Mouse (Mus musculus) liver, embryonic 14.5 days (tissue): Measurements from ENCODE around the gene Ift52. TPM values are rescaled to one million over a fixed set of nuclear protein-coding genes. Genes with fewer than 3 reads are reported as not detected.

ENCODE experiments used
- ATAC-seq: fragments of 200-750 bp; cut with Nextera tagmentation; 2 replicates; pipeline ENCODE4 v1.8.0; 2017; ENCODE audit warnings: moderate number of reproducible peaks, mild to moderate bottlenecking, moderate library complexity; ENCODE audit not compliant: insufficient read depth
- DNase-seq, 3 experiments: peaks; one replicate each; pipeline ENCODE4 v3.0.0-alpha.2; 2012 to 2013; ENCODE audit warnings: low read depth in 3 of 3, low spot score in 3 of 3
- H3K27ac ChIP-seq: fragments of 300-500 bp; sonication (generic); 2 replicates; pipeline ENCODE4 v1.5.1; 2014; ENCODE audit warnings: moderate library complexity, mild to moderate bottlenecking, control low read depth, inconsistent platforms
- H3K27me3 ChIP-seq: fragments of 300-500 bp; sonication (generic); 2 replicates; pipeline ENCODE4 v1.6.1; 2014; ENCODE audit warnings: mild to moderate bottlenecking, low read length, moderate library complexity; ENCODE audit not compliant: control insufficient read depth, insufficient read depth
- H3K36me3 ChIP-seq: fragments of 300-500 bp; sonication (generic); replicated peaks from 2 replicates; pipeline ENCODE4 v1.6.1; 2014; ENCODE audit warnings: low read depth; ENCODE audit not compliant: control insufficient read depth, insufficient read depth
- H3K4me1 ChIP-seq, 2 experiments: fragments of 200-500 bp in 1 of 2; fragments of 300-500 bp in 1 of 2; sonication (generic) in 1 of 2; replicated peaks; 2 replicates each; pipeline ENCODE4 v1.6.1; 2012 to 2014; ENCODE audit warnings: antibody characterized with exemption in 1 of 2, inconsistent platforms in 1 of 2, low read length in 1 of 2; ENCODE audit not compliant: control insufficient read depth in 2 of 2, insufficient read depth in 2 of 2
- H3K4me2 ChIP-seq: fragments of 300-500 bp; sonication (generic); 2 replicates; pipeline ENCODE4 v1.6.1; 2014; ENCODE audit warnings: low read depth, mild to moderate bottlenecking, control low read depth, moderate library complexity
- H3K4me3 ChIP-seq, 2 experiments: fragments of 200-500 bp in 1 of 2; fragments of 300-500 bp in 1 of 2; sonication (generic) in 1 of 2; 2 replicates each; pipeline ENCODE4 v1.5.1; 2012 to 2014; ENCODE audit warnings: low read depth in 2 of 2, low read length in 2 of 2, mild to moderate bottlenecking in 2 of 2, control low read depth in 1 of 2, inconsistent platforms in 1 of 2, moderate library complexity in 1 of 2; ENCODE audit not compliant: insufficient read depth in 1 of 2
- H3K9ac ChIP-seq: fragments of 300-500 bp; sonication (generic); replicated peaks from 2 replicates; pipeline ENCODE4 v1.6.1; 2014; ENCODE audit warnings: mild to moderate bottlenecking, control low read depth, moderate library complexity
- H3K9me3 ChIP-seq: fragments of 300-500 bp; sonication (generic); 2 replicates; pipeline ENCODE4 v1.6.1; 2016; ENCODE audit warnings: low read length, mixed read lengths; ENCODE audit not compliant: control insufficient read depth
- CTCF ChIP-seq: IDR thresholded peaks from 2 replicates; pipeline ENCODE4 v1.5.1; 2016; ENCODE audit warnings: antibody characterized with exemption, low read depth, control low read depth
- EP300 ChIP-seq: IDR thresholded peaks from 2 replicates; pipeline ENCODE4 v1.6.1; 2016; ENCODE audit warnings: antibody characterized with exemption, low read depth
- WGBS: fragments of 180-500 bp; shearing (Covaris S2); extraction: QIAGEN DNeasy Blood & Tissue Kit; methylation state at CpG from one replicate; pipeline ENCODE4 v1.1.7; 2014; ENCODE audit not compliant: insufficient replicate concordance; 5-methylcytosine and 5-hydroxymethylcytosine counted together
- polyA plus RNA-seq, 2 experiments: library from polyadenylated mRNA; depleted of rRNA in 1 of 2; stranded (reverse) in 1 of 2; unstranded in 1 of 2; fragments of >200 nt; fragmentation: Nextera tagmentation in 1 of 2; extraction: Ambion mirVana in 1 of 2; gene quantifications; 2 replicates each; pipeline versions ENCODE4 v1.2.1 to v1.2.3; 2012 to 2014

The Ift52 gene
- polyA plus RNA-seq, 2 experiments, result 10.9 to 15.6 TPM

DNA sequence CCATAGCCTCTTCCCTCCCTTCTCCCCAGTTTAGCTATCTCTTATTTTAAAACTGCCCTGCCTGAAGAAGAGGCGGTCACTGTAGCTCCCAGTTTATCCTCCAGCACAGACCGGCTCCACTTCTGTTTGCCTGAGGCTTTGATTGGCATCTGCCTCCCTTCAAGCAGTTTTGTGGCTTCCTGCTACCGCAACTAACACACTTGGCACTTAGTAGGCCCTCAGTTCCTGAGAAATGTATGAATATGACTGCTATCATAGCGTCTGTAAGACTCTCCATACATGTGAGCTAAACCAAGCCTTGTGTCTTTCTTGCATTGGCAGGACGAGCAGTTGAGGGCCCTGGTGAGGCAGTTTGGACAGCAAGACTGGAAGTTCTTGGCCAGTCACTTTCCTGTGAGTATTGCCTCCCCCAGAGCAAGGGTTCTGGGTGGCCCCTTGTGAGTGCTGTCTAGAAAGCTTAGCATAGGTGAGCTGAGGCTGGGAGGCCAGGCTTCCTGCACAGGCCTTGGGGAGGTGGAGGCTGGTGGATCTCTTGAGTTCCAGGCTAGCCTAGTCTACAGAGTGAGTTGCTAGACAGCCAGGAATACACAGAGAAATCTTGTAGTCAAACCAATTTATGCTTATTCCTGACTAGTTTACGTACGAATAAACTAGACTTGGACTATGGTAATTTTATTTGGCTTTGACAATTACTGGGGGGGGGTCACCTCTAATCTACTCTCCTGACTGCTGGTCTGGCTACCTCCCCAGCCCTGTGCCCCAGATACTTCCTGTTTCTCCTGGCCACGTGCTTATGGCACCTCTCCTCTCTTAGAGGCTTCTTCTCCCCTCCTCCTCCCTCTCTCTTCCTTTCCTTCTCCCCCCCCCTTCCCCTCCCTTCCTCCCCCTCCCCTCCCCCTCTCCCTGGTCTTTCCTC lies 44.3 kb downstream of the Ift52 start:
- no peaks in the 10 kb centered on the region for H3K27me3 ChIP-seq
- 51% methylated on average over 8 of the region's 8 CpGs for WGBS
- H3K27ac ChIP-seq, result no peak overlapping the region
- no peaks in the 10 kb centered on the region for H3K9me3 ChIP-seq
- peaks cover 5 to 20% of the 10 kb centered on the region in 2 experiments; a peak in 3 of 4 replicates for H3K4me1 ChIP-seq
- no peak overlapping the region for H3K4me3 ChIP-seq
- H3K9ac ChIP-seq, result no peak overlapping the region; the same call in 1 of the 2 replicates
- H3K4me2 ChIP-seq, result no peak overlapping the region
- TF ChIP-seq EP300 (no peak), CTCF (no peak)
- DNase-seq (no peak), ATAC-seq (no peak)
- H3K36me3 ChIP-seq, result peaks cover 60% of the 10 kb centered on the region

DNA sequence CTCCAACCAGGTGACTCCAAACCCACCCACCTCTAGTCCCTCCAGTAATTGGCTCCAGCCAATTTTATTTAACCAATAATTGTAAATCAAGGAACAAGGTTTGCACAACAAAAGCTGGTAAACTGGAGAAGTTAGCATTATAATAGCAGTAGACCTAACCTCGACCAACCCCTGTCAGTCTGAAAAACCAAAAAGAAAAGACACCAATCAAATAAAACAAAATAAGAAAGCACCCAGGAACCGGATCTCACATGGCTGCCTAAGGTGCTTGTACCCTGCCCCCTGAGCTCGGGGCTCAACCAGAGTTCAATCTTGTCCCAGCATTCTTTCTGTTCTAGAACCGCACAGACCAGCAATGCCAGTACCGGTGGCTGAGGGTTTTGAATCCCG lies 45.0 kb downstream of the Ift52 start:
- 74% methylated on average over 6 of the region's 6 CpGs for WGBS
- DNase-seq, result no peak
- Histone ChIP-seq H3K4me2 (no peak overlapping the region), H3K9ac (no peak overlapping the region), H3K36me3 (peaks cover 63% of the 10 kb centered on the region), H3K27ac (no peak overlapping the region), H3K4me1 (peaks cover 3 to 14% of the 10 kb centered on the region in 2 experiments; a peak in 2 of 4 replicates), H3K4me3 (no peak overlapping the region), H3K27me3 (no peaks in the 10 kb centered on the region), H3K9me3 (no peaks in the 10 kb centered on the region)
- TF ChIP-seq CTCF (no peak), EP300 (no peak)
- ATAC-seq, result no peak

DNA sequence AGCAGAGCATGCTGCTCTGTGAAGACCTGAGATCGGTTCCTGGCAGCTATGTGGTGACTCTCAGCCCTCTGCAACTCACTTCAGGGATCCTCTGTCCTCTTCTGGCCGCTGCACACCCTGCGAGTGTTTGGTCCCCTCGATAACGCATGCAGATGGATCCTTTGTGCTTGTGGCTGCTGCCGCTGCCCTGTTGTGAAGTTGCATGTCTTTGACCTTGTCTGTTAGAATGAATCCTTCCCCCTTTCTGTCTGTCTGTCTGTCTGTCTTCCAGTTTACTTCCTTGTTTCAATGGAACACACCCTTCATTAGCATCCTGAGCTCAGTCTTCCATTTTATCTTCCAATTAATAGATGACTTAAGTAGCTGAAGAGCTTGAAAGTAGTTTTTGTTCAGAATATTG lies 49.2 kb downstream of the Ift52 start:
- H3K36me3 ChIP-seq, result peaks cover 89% of the 10 kb centered on the region
- ATAC-seq (no peak), DNase-seq (no peak)
- 0 out of 4 replicates have a peak, but pooled peaks cover 0 to under 1% of the 10 kb centered on the region in 2 experiments for H3K4me1 ChIP-seq
- no peaks in the 10 kb centered on the region for H3K27me3 ChIP-seq
- TF ChIP-seq CTCF (no peak), EP300 (no peak)
- H3K4me3 ChIP-seq, result no peak overlapping the region
- 77% methylated on average over 6 of the region's 6 CpGs for WGBS
- no peak overlapping the region for H3K27ac ChIP-seq
- no peaks in the 10 kb centered on the region for H3K9me3 ChIP-seq
- H3K4me2 ChIP-seq, result no peak overlapping the region
- H3K9ac ChIP-seq, result no peak overlapping the region

DNA sequence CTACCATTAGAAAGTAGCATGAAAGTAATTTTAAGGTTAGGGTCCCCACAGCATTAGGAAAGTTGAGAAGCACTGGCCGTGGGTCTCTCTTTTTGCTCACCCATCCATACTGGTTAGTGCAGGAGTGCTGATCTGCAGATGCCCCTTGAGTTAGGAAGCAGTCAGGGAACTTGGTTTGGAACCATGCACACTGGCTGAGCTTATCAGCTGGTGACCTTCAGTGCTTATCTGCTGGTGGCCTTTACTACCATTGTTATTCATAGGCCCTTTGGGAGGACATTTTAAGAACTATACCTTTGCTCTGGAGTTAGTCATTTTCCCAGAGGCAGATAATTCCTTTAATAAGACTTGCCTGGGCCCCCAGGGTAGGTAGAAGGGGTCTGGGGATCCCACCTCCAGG lies 50.1 kb downstream of the Ift52 start:
- TF ChIP-seq CTCF (no peak), EP300 (no peak)
- no peaks in the 10 kb centered on the region; a peak in 1 of 4 replicates for H3K4me1 ChIP-seq
- ATAC-seq (no peak), DNase-seq (no peak)
- no peaks in the 10 kb centered on the region for H3K27me3 ChIP-seq
- peaks cover 91% of the 10 kb centered on the region for H3K36me3 ChIP-seq
- H3K4me2 ChIP-seq, result no peak overlapping the region
- no peak overlapping the region for H3K4me3 ChIP-seq
- WGBS, result 70% methylated on average over 1 of the region's 1 CpGs
- no peaks in the 10 kb centered on the region for H3K9me3 ChIP-seq
- no peak overlapping the region for H3K27ac ChIP-seq
- H3K9ac ChIP-seq, result no peak overlapping the region

DNA sequence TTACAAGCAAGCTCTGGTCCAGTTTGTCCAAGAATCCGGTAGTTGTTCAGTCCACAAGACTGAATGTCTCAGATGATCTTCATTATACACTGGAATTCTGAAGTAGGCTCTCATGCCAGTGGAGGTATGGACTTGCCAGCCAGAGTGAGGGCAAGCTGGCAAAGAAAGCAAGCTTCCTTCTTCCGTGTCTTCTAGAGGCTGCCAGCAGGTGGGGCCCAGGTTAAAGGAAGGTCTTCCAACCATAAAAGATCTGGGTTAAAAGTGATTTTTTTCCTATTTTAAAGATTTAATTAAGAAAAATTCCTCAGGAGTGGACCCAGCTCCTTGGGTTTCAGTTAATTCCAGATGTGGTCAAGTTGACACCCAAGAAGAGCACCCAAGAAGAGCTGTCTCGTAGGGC lies 53.1 kb downstream of the Ift52 start:
- Histone ChIP-seq H3K36me3 (peaks cover 88% of the 10 kb centered on the region), H3K4me3 (no peak overlapping the region), H3K4me2 (no peak overlapping the region), H3K9me3 (no peaks in the 10 kb centered on the region), H3K27me3 (no peaks in the 10 kb centered on the region), H3K27ac (no peak overlapping the region), H3K9ac (no peak overlapping the region), H3K4me1 (no peaks in the 10 kb centered on the region; a peak in 1 of 4 replicates)
- ATAC-seq (no peak), DNase-seq (no peak)
- TF ChIP-seq CTCF, result no peak
- TF ChIP-seq EP300, result no peak
- 84% methylated on average over 3 of the region's 3 CpGs for WGBS
